Mouse (Mus musculus) cerebellum, adult 11 months (tissue): ENCODE data around the gene Baiap2.

Source experiments
- DNase-seq: peaks from one replicate; pipeline ENCODE4 v3.0.0; 2022

Gene Baiap2

DNA sequence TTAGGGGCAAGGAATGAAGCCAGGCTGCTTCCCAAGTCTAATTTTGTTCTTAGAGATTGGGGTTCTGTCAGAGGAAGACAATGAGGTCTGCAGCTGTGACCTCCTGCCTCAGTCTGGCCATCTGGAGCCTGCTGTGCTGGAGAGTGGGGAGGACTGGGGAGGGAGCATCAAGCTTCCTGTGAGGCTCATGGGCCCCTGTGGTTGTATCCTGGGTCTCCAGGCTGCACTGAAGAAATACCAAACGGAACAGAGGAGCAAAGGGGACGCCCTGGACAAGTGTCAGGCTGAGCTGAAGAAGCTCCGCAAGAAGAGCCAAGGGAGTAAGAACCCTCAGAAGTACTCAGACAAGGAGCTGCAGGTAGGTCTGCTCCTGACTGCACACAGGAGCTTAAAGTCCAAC is 39.2 kb downstream of the Baiap2 start:
- no peak for DNase-seq

- no peak for DNase-seq
These were observed 39.7 kb downstream of the Baiap2 start for GRCm38 (mm10) chr11:119982236-119982635.

- DNase-seq: no peak
These were observed 40.6 kb downstream of the Baiap2 start for GRCm38 (mm10) chr11:119983151-119983550.

GRCm38 (mm10) chr11:119986751-119987425 is 44.3 kb downstream of the Baiap2 start:
- no peak for DNase-seq

DNA sequence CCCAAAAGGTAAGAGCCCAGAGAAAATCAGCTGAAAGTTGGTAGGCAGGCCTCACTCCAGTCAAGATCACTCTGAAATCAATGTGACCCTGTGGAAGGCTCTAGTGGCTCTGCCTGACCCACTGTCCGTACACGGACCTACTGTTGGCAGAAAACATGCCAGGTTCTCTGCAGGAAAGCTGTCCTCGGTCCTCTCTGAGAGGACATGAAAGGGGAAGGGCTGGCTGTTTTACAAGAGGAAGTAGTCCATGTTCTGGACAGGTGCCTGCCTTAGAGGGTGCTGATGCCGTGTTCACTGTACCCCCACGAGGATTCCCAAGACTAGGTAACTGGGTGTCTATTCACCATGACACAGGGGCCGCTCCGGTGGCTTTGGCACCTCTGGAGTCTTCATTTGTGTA is 45.3 kb downstream of the Baiap2 start:
- peak; percentile 13 for DNase-seq

- peak; percentile 24 for DNase-seq
These were observed 45.8 kb downstream of the Baiap2 start for GRCm38 (mm10) chr11:119988391-119988790.

DNA sequence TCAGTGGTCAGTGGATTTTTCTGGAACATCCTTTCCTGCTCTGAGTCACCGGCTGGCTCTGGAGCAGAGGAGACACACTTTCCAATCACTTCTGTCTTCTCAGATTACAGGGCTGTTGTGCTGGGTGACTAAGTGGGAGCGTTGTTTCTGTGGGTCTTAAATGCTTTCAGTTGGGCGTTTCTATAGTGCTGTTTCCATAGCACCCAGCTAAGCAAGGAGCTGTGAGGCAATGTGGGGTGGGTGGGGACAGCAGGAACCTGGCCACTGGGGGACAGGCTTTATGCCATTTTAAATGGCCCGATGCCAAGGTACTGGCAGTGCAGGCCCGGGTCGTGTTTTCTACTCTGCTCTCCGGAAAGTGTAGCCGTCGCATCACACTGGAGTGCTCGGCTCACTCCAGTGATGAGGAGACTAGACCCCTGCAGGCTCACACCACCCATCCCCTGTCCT is 46.6 kb downstream of the Baiap2 start:
- DNase-seq: peak; percentile 22

DNA sequence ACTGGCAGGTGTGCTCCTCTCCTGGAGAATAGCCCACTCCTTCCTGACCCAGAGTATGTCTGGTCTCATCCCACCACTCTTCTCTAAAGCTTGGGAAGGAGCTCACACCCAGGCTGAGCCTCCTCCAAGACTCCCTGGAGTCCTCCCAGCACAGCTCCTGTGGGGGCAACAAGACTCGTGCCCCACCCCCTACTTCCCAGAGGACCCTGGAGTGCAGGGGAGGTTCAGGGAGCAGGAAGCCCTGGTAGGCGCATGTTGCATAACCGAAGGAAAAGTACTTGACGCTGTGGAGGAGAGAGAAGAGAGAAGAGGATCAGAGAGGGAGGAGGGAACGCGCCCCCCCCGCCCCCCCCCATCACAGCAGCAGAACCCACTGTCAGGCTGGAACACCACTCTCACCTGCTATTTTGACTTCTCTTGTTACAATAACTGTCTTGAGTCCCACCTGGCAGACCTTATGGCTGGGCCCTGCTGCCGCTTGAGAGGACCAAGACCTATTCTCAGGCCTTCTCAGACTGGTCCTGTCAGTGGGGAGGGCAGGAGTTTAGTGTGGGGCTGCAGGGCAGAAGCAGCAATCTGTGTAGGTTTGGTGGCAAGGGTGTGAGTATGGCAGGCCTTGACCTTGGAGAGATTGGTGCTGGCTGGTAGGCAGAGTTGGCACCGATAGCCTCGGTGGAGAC is 48.2 kb downstream of the Baiap2 start:
- DNase-seq: no peak

GRCm38 (mm10) chr11:119991338-119991678 is 48.7 kb downstream of the Baiap2 start:
- DNase-seq: peak; percentile 73

GRCm38 (mm10) chr11:119997351-119997750 is 54.8 kb downstream of the Baiap2 start:
- DNase-seq: no peak

DNA sequence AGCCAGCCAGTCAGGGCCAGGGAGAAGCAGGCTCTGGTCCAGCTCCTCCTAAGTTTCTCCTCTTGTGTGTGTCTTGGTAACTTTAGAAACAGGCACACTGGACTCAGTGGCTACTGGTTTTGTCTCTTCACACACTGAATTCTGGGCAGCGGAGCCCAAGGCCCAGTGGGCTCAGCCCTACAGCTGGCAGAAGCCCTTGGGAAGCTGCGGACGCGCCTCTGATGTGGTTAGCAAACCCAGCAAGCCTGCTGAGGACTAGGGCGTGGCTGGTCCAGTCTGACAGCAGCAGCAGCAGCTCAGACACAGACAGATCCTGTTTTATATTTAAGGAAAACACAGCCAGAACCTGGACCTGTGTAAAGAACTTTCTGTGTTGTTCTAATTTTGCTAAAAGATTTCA is 59.5 kb downstream of the Baiap2 start:
- DNase-seq: peak; percentile 17

GRCm38 (mm10) chr11:120002634-120003220 is 60.2 kb downstream of the Baiap2 start:
- peak; percentile 38 for DNase-seq

DNA sequence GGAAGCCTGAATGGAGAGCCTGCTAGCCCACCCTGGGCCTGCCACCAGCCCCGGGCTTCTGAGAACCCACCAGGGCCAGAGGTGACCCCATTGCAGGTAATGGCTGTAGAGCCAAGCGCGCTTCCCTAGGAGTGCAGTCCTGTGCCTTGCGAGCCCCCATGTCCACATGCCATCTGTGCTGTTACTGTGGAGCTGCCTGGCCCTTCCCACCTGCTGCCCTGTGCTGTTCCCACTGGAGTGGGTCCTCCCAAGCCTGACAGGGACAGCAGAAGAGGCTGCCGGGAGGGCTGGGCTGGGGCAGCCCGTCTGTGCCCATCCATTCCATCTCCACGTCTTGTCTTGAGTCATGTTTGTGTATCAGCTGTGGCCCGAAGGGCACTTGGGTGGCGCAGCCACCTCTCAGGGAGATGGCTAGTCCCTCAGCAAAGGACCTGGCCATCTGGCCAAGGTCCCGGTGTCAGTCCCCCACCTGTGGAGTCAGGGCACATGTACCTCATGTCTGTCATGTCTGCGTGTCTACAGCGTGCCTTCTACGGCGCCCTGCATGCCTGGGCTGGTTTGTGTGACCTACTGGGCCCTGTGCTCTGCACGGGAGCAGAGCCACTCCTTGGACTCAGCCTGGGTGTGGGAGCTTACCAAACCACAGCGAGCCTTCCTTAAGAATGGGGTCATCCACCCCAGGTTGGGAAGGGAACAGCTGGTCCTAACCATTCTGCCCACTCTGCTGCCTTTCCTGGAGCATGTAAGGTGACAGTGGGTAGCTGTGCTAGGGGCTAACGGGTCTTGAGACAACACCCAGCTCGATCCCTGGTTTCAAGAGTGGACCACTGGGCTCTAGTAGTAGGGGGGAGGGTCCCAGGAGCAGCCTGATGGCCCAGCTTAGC is 63.1 kb downstream of the Baiap2 start:
- peak; percentile 53 for DNase-seq

- DNase-seq: no peak
These were observed 65.0 kb downstream of the Baiap2 start for GRCm38 (mm10) chr11:120007496-120008080.

GRCm38 (mm10) chr11:120008501-120008900 is 65.9 kb downstream of the Baiap2 start:
- DNase-seq: no peak

GRCm38 (mm10) chr11:120008956-120009355 is 66.4 kb downstream of the Baiap2 start:
- DNase-seq: no peak

- DNase-seq: no peak
These were observed 67.4 kb downstream of the Baiap2 start for GRCm38 (mm10) chr11:120009937-120010336.

DNA sequence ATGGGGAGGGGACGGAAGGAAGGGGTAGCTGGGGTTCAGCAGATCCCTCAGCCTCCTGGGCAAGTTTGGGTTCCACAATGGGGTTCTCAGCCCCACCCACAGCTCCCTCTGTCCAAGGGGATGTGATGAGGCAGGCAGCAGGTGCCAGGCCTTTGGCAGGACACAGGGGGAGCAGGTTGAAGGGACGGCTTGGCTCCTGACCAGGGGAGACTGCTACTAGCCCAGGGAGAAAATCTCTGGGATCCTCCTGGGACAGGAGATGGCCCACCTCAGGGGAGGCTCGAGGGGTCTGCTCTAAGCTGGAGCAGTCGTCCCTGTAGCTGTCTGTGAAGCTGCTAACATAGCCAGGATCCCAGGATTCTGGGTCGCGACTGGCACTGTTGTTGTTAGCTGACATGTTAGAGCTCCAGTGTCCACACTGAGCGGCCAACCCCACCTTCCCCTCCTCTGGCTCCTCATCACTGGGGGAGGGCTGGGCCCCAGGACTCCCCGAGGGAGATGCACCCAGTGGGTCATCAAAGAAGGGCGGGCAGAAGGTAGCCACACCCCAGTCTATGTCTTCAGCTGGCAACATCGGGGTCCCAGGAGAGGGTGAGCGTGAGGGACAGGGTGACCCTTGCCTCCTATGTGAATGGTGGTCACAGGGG is 68.7 kb downstream of the Baiap2 start:
- no peak for DNase-seq

GRCm38 (mm10) chr11:120011761-120012560 is 69.4 kb downstream of the Baiap2 start:
- DNase-seq: peak; percentile 59

- DNase-seq: no peak
These were observed 70.1 kb downstream of the Baiap2 start for GRCm38 (mm10) chr11:120012702-120013101.

- DNase-seq: peak; percentile 83
These were observed 70.7 kb downstream of the Baiap2 start for GRCm38 (mm10) chr11:120013174-120013711.
